Mouse (Mus musculus) liver, embryonic 15.5 days (tissue): ENCODE measurements around the gene Il27ra. TPM values are rescaled to one million over a fixed set of nuclear protein-coding genes. Genes with fewer than 3 reads are reported as not detected.
"Not testable (repeated sequence)": the region's sequence is repeated elsewhere in the genome, so short reads cannot be mapped to it uniquely, and the experiment has no call there.

Source experiments
- ATAC-seq: fragments of 200-750 bp; cut with Nextera tagmentation; 2 replicates; pipeline ENCODE4 v1.8.0; 2017; ENCODE audit warnings: moderate number of reproducible peaks, mild to moderate bottlenecking, moderate library complexity; ENCODE audit not compliant: insufficient read depth
- H3K27ac ChIP-seq: fragments of 300-500 bp; sonication (generic); replicated peaks from 2 replicates; pipeline ENCODE4 v1.5.1; 2015; ENCODE audit warnings: mild to moderate bottlenecking, inconsistent platforms
- H3K27me3 ChIP-seq: fragments of 300-500 bp; sonication (generic); 2 replicates; pipeline ENCODE4 v1.6.1; 2015; ENCODE audit warnings: mild to moderate bottlenecking, inconsistent platforms
- H3K36me3 ChIP-seq: fragments of 300-500 bp; sonication (generic); replicated peaks from 2 replicates; pipeline ENCODE4 v1.6.1; 2015; ENCODE audit warnings: moderate library complexity, mild to moderate bottlenecking, inconsistent platforms
- H3K4me1 ChIP-seq: fragments of 300-500 bp; sonication (generic); replicated peaks from 2 replicates; pipeline ENCODE4 v1.6.1; 2015; ENCODE audit warnings: inconsistent platforms
- H3K4me2 ChIP-seq: fragments of 300-500 bp; sonication (generic); 2 replicates; pipeline ENCODE4 v1.6.1; 2015; ENCODE audit warnings: moderate library complexity, mild to moderate bottlenecking, inconsistent platforms
- H3K4me3 ChIP-seq: fragments of 300-500 bp; sonication (generic); replicated peaks from 2 replicates; pipeline ENCODE4 v1.5.1; 2015; ENCODE audit warnings: mild to moderate bottlenecking, inconsistent platforms
- H3K9ac ChIP-seq: fragments of 300-500 bp; sonication (generic); 2 replicates; pipeline ENCODE4 v1.6.1; 2015; ENCODE audit warnings: moderate library complexity, mild to moderate bottlenecking, inconsistent platforms
- H3K9me3 ChIP-seq: fragments of 300-500 bp; sonication (generic); replicated peaks from 2 replicates; pipeline ENCODE4 v1.6.1; 2016; ENCODE audit warnings: inconsistent platforms
- WGBS: fragments of 180-500 bp; shearing (Covaris S2); methylation state at CpG from one replicate; pipeline ENCODE4 v1.1.7; 2015; ENCODE audit warnings: mixed read lengths; ENCODE audit not compliant: insufficient replicate concordance; 5-methylcytosine and 5-hydroxymethylcytosine counted together
- polyA plus RNA-seq: library from polyadenylated mRNA; unstranded; fragments of >200 nt; fragmentation: Nextera tagmentation; extraction: Ambion mirVana; gene quantifications from 2 replicates; pipeline ENCODE4 v1.2.1, GENCODE M21; 2015

The Il27ra gene
- polyA plus RNA-seq, 1 experiment from 2014 or later: 0.74 TPM

DNA sequence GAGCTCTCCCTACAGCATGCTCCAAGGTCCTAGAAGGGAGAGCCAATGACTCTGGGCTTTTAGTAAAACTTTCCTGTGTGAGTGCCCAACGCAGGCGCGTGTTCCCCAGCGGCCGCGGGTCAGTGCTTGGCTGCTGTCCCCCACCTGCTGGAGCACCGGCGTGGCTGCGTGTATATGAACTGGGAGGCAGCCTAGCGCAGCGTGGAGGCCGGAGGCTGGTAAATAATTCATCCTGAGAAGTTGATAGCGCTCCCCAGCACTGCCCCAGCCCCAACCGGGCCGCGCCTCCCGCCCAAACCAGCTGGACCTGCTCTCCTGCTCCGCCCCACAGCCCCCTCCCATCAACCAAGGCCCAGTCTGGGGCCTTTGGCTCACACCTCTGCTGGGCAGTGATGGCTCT lies 21.3 kb downstream of the Il27ra start, which contains the start of gene Palm3:
Palm3 (plus strand) TSS at position 376 of the 400 bp plus-strand sequence.
- ATAC-seq: no peak
- Histone ChIP-seq H3K36me3 (no peaks in the 10 kb centered on the region), H3K4me3 (no peak within 1 kb of the TSS), H3K4me2 (no peak within 1 kb of the TSS), H3K9ac (no peak within 1 kb of the TSS), H3K9me3 (no peaks in the 10 kb centered on the region), H3K27me3 (peaks cover 73% of the 10 kb centered on the region), H3K27ac (no peak within 1 kb of the TSS), H3K4me1 (peaks cover 5% of the 10 kb centered on the region)
- 16% methylated on average over 18 of the region's 18 CpGs for WGBS

- Histone ChIP-seq H3K4me1 (no peaks in the 10 kb centered on the region), H3K9ac (no peak overlapping the region), H3K4me2 (no peak overlapping the region), H3K36me3 (no peaks in the 10 kb centered on the region), H3K27me3 (peaks cover 65% of the 10 kb centered on the region), H3K27ac (no peak overlapping the region), H3K4me3 (no peak overlapping the region), H3K9me3 (no peaks in the 10 kb centered on the region)
- 63% methylated on average over 9 of the region's 9 CpGs for WGBS
- no peak for ATAC-seq
These were observed 22.7 kb downstream of the Il27ra start for GRCm38 (mm10) chr8:84019738-84020137.

GRCm38 (mm10) chr8:84015833-84016232 lies 26.6 kb downstream of the Il27ra start:
- H3K36me3 ChIP-seq: no peaks in the 10 kb centered on the region
- ATAC-seq: no peak
- H3K27me3 ChIP-seq: peaks cover 64% of the 10 kb centered on the region
- WGBS: 76% methylated on average over 5 of the region's 5 CpGs
- no peak overlapping the region for H3K4me3 ChIP-seq
- peaks cover 21% of the 10 kb centered on the region for H3K4me1 ChIP-seq
- no peaks in the 10 kb centered on the region for H3K9me3 ChIP-seq
- H3K27ac ChIP-seq: no peak overlapping the region
- H3K9ac ChIP-seq: no peak overlapping the region
- H3K4me2 ChIP-seq: no peak overlapping the region

- no peak overlapping the region for H3K27ac ChIP-seq
- H3K9me3 ChIP-seq: no peaks in the 10 kb centered on the region
- ATAC-seq: no peak
- peaks cover 58% of the 10 kb centered on the region for H3K27me3 ChIP-seq
- H3K9ac ChIP-seq: no peak overlapping the region
- H3K36me3 ChIP-seq: no peaks in the 10 kb centered on the region
- peak overlapping the region; percentile 50 for H3K4me3 ChIP-seq
- H3K4me2 ChIP-seq: peak overlapping the region; percentile 71
- WGBS: 9% methylated on average over 35 of the region's 35 CpGs
- H3K4me1 ChIP-seq: peaks cover 28% of the 10 kb centered on the region
These were observed 29.8 kb downstream of the Il27ra start for GRCm38 (mm10) chr8:84012499-84013165.

DNA sequence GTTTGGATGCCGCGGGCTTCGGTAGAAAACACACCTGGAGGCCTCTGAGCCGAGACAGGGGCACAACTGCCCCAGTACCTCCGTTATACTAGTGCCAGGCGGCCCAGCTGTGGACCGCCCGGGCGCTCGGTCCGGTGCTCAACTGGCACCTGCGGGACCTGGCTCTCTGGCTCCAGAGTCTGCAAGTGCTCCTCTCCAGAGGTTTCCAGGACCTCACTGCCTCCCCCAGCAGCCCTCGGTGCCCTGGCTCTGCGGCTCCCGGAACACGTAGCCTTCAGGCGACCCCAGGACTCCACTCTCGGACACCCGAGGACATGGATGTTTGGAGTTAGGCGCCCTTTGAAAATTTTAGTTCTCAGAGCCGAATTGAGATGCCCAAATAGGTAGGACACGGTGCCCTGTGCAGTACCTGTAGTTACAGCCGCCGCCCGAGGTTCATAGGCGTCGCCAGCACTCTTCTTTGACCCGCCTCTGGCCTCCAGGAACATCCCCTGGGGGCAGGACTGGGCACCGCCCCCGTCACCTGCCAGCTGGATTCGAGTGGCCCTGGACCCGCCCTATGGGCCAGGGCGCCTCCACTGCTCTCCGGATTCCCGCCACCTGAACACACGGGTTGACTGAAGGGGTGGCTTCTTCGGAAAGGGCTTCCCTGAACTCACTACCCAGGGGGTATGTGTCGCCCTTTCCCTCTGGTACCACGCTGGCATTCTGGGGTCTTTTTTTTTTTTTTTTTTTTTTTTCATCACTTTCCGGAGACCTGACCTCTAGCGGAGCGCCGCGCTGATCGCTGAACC lies 30.5 kb downstream of the Il27ra start, which contains the start of gene 2210011C24Rik:
2210011C24Rik (minus strand) TSS at position 467 of the 794 bp plus-strand sequence.
- Histone ChIP-seq H3K9me3 (no peaks in the 10 kb centered on the region), H3K9ac (no peak within 1 kb of the TSS), H3K4me1 (peaks cover 28% of the 10 kb centered on the region), H3K27me3 (peaks cover 57% of the 10 kb centered on the region), H3K4me2 (peak within 1 kb of the TSS; percentile 71), H3K27ac (no peak within 1 kb of the TSS), H3K36me3 (no peaks in the 10 kb centered on the region), H3K4me3 (peak within 1 kb of the TSS; percentile 50)
- no peak for ATAC-seq
- WGBS: 2% methylated on average over 45 of the region's 45 CpGs

DNA sequence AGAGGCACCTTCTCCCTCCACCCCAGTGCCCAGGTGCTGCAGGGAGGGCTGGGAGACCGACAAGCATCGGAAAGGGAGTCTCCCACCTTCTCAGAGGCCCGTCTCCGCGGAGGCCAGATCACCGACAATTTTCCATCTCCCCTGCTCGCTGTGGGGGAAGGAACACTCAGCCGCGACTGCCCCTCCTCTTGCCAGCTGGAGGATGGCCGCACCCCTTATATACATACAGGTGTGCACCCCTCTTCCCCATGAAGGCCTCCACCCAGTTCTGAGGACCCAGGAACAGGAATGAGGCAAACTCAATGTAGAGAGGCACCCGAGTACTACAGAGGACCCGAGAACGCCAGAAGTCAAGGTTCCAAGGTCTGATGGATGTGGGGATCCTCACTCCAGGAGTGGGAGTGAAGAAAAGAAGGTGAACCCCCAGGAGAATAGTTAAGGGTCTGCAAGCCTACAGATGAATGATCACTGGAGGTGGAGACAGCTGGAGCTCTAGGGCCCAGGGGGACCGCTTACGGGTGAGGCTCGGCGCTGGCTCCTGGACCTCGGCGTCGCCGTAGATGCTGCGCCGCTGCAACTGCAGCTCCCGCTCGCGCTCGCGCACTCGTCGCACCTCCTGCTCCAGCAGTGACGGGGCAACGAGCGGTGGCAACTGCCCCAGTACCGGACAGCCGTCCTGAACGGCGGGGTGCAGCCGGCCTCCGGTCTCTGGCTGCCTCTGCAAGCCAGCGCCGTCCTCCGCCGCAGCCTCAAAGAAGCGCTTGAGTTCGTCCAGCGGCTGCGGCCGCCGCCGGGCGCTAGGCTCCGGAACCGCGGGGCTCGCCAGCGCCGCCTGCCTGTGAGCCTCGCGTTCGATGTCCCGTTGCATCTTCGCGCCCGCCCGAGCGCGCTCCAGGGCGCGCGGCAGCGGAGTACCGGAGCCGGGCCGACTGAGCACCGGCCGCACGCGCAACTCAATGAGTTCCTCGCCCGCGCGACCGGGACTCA lies 31.5 kb downstream of the Il27ra start:
- H3K27me3 ChIP-seq: peaks cover 57% of the 10 kb centered on the region
- no peak overlapping the region for H3K27ac ChIP-seq
- H3K9me3 ChIP-seq: no peaks in the 10 kb centered on the region
- H3K36me3 ChIP-seq: no peaks in the 10 kb centered on the region
- 2% methylated on average over 83 of the region's 83 CpGs for WGBS
- peak overlapping the region; percentile 50 for H3K4me3 ChIP-seq
- no peak overlapping the region for H3K9ac ChIP-seq
- peaks cover 28% of the 10 kb centered on the region for H3K4me1 ChIP-seq
- peak overlapping the region; percentile 71 for H3K4me2 ChIP-seq
- peak; percentile 45 for ATAC-seq

DNA sequence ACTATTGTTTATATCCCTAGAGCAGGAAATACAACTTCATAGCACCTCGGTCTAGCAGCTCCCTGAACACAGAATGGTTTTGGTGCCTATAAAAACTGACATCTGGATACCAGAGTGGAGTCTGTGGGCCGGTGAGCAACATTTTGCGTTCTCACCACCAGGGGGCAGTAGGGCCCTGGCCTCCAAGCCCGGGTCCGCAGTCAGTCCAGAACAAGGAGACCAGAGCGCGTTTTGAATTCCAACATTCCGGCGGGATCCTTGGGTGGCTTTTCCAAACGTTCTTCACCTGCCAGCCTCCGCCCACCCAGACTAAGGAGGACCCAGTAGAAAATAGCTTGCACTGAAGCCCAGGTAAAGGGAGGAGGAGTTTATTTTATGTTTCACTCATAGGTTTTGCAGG lies 32.5 kb downstream of the Il27ra start:
- WGBS: 2% methylated on average over 11 of the region's 11 CpGs
- H3K4me3 ChIP-seq: no peak overlapping the region
- no peak for ATAC-seq

DNA sequence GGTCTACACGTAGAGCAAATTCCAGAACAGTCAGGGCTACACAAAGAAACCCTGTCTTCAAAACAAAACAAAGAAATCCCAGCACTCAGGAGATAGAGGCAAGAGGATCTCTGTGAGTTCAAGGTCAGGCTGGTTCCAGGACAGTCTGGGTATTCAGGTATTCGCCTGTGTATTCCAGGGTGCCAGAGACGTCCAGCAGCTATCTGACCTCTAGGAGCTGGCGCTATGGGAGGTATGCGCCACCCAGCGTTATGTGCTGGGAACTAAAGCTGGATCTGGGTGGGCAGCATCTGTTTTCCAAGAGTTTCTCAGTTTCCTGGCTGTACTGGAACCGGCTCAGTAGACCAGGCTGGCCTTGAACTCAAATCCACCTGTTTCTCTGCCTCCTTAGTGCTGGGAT lies 34.0 kb downstream of the Il27ra start:
- Histone ChIP-seq H3K27me3 (peaks cover 41% of the 10 kb centered on the region), H3K9ac (no peak overlapping the region), H3K4me2 (no peak overlapping the region), H3K4me1 (peaks cover 48% of the 10 kb centered on the region), H3K9me3 (no peaks in the 10 kb centered on the region), H3K27ac (no peak overlapping the region), H3K4me3 (no peak overlapping the region), H3K36me3 (no peaks in the 10 kb centered on the region)
- ATAC-seq: no peak
- WGBS: 41% methylated on average over 7 of the region's 7 CpGs

More for the DNA sequence above, 32.5 kb downstream of the Il27ra start:
- Histone ChIP-seq H3K4me1 (peaks cover 35% of the 10 kb centered on the region), H3K36me3 (no peaks in the 10 kb centered on the region), H3K27ac (no peak overlapping the region), H3K9ac (no peak overlapping the region), H3K27me3 (peaks cover 54% of the 10 kb centered on the region), H3K9me3 (no peaks in the 10 kb centered on the region), H3K4me2 (no peak overlapping the region)

GRCm38 (mm10) chr8:84005502-84005901 lies 36.9 kb downstream of the Il27ra start:
- H3K27me3 ChIP-seq: peaks cover 13% of the 10 kb centered on the region
- not testable (repeated sequence) for H3K9ac ChIP-seq, ATAC-seq, H3K4me3 ChIP-seq, H3K9me3 ChIP-seq
- WGBS: 78% methylated on average over 7 of the region's 7 CpGs
- peak overlapping the region; percentile 96; the same call in 1 of the 2 replicates for H3K4me2 ChIP-seq
- peak overlapping the region; percentile 78; the same call in 1 of the 2 replicates for H3K27ac ChIP-seq
- peaks cover 49% of the 10 kb centered on the region for H3K4me1 ChIP-seq
- H3K36me3 ChIP-seq: peaks cover 26% of the 10 kb centered on the region

DNA sequence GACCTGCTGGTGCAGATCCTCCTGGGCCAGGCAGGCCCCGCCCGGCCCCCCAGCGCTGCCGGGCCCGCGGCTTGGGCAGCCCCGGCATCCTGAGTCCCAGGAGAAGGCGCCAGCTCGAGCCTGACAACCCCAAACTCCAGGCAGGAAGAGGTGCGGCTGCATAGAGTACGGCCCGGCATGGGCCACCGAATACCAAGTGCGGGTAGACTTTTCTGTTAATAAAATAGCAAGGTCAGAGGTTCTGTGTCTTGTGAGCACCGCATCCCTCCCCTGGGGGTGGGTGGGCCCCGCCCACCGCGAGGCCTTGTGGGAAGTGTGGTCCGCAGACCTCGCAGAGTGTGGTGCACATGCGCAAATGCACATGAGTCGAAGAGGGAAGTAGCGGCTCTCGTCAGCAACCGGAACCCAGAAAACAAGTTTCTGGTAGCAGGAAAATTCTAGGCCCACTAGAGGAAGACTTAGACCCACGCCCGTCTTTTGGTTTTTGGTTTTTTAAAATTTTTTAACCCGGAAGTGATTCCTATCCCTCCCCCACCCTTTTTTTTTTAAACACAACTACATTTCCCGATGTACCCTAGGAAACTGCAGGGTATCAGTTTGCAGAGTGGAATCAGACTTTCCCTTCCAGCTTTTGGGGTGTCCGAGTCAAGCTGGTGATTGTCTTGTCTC lies 37.7 kb downstream of the Il27ra start:
- Histone ChIP-seq H3K9me3 (no peaks in the 10 kb centered on the region), H3K4me2 (peak overlapping the region; percentile 96), H3K36me3 (peaks cover 34% of the 10 kb centered on the region), H3K4me1 (peaks cover 49% of the 10 kb centered on the region), H3K27me3 (peaks cover 4% of the 10 kb centered on the region), H3K4me3 (peak overlapping the region; percentile 66), H3K9ac (peak overlapping the region; percentile 63), H3K27ac (peak overlapping the region; percentile 78)
- WGBS: under 1% methylated on average over 30 of the region's 30 CpGs
- peak; percentile 82 for ATAC-seq
